Mouse (Mus musculus) cerebellum, adult 8-10 months (tissue): ENCODE measurements around the gene Nhsl1.

ENCODE experiments used
- DNase-seq: peaks from one replicate; pipeline ENCODE4 v3.0.0; 2022

Nhsl1 gene

GRCm38 (mm10) chr10:18404679-18405078 lies 85.9 kb downstream of the Nhsl1 start:
- DNase-seq = no peak

- peak; percentile 52 for DNase-seq
Observed at GRCm38 (mm10) chr10:18407062-18407830, 88.5 kb downstream of the Nhsl1 start.

- DNase-seq = no peak
Observed at GRCm38 (mm10) chr10:18408128-18408527, 89.3 kb downstream of the Nhsl1 start.

- no peak for DNase-seq
Observed at GRCm38 (mm10) chr10:18408635-18409034, 89.8 kb downstream of the Nhsl1 start.

GRCm38 (mm10) chr10:18409068-18409467 lies 90.3 kb downstream of the Nhsl1 start:
- DNase-seq = no peak

- no peak for DNase-seq
Observed at GRCm38 (mm10) chr10:18411266-18411665, 92.5 kb downstream of the Nhsl1 start.

- no peak for DNase-seq
Observed at GRCm38 (mm10) chr10:18415946-18416345, 97.2 kb downstream of the Nhsl1 start.

- no peak for DNase-seq
Observed at GRCm38 (mm10) chr10:18418160-18418559, 99.4 kb downstream of the Nhsl1 start.

GRCm38 (mm10) chr10:18419508-18419907 lies 100.7 kb downstream of the Nhsl1 start:
- no peak for DNase-seq

- DNase-seq = no peak
Observed at GRCm38 (mm10) chr10:18420259-18421000, 101.6 kb downstream of the Nhsl1 start.

- DNase-seq = no peak
Observed at GRCm38 (mm10) chr10:18422968-18423367, 104.2 kb downstream of the Nhsl1 start.

GRCm38 (mm10) chr10:18423557-18423956 lies 104.8 kb downstream of the Nhsl1 start:
- DNase-seq = no peak

GRCm38 (mm10) chr10:18427866-18428265 lies 109.1 kb downstream of the Nhsl1 start:
- DNase-seq = no peak

- DNase-seq = no peak
Observed at GRCm38 (mm10) chr10:18429533-18429932, 110.7 kb downstream of the Nhsl1 start.

GRCm38 (mm10) chr10:18430141-18430540 lies 111.4 kb downstream of the Nhsl1 start:
- DNase-seq = no peak

GRCm38 (mm10) chr10:18430973-18431372 lies 112.2 kb downstream of the Nhsl1 start:
- peak; percentile 27 for DNase-seq

GRCm38 (mm10) chr10:18431546-18431945 lies 112.8 kb downstream of the Nhsl1 start:
- no peak for DNase-seq

GRCm38 (mm10) chr10:18435454-18435853 lies 116.7 kb downstream of the Nhsl1 start:
- DNase-seq = no peak

- DNase-seq = no peak
Observed at GRCm38 (mm10) chr10:18435938-18436337, 117.2 kb downstream of the Nhsl1 start.

- no peak for DNase-seq
Observed at GRCm38 (mm10) chr10:18437584-18437983, 118.8 kb downstream of the Nhsl1 start.

- DNase-seq = no peak
Observed at GRCm38 (mm10) chr10:18445603-18446358, 127.0 kb downstream of the Nhsl1 start.

GRCm38 (mm10) chr10:18446359-18446820 lies 127.6 kb downstream of the Nhsl1 start:
- DNase-seq = no peak

GRCm38 (mm10) chr10:18447299-18447698 lies 128.5 kb downstream of the Nhsl1 start:
- DNase-seq = no peak
